Mouse (Mus musculus): ENCODE measurements around the gene Mcts2.

DNA sequence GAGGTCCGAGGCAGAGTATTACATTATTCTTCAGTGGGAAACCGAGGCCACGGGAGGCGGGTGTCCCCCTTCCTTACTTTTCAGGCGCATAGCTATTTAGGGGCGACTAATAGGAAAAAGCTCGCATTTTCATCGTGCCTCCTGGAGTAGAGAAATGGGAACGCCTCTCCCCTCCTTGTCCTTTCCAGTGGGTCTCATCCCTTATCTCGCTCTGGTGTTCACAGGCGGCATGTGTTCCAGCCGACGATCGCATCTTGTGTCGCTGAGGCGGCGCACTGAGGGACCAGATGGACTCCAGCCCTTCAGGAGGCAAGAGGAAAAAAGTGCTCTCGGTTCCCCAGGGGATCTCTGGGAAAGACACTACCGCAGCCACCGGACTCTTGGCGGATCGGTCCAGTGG, 49.9 kb downstream of the Mcts2 start:
- TF ChIP-seq POLR2A (IDR thresholded peaks at IDR 0.05; ENCODE audit: extremely low read depth, insufficient read depth, low read length) (no peak), CTCF (IDR thresholded peaks at IDR 0.05; ENCODE audit: extremely low read depth, insufficient read depth, low read length) (no peak)

Data from cortical plate, adult 2 months (tissue).